Mouse (Mus musculus): Measurements from ENCODE around the gene Cd8a. TPM values are rescaled to one million over a fixed set of nuclear protein-coding genes. Genes with fewer than 3 reads are reported as not detected.

Cd8a gene
- 0.11 TPM for polyA plus RNA-seq (2017; shearing (Covaris generic))

GRCm38 (mm10) chr6:71373249-71373775, at the start of gene Cd8a:
TSS of gene Cd8a (plus strand) at chr6:71373427.

Other genes starting within 250 kb of the Cd8a start
- 1.8 TPM for gene Thnsl2, start 229.0 kb upstream of the Cd8a start, polyA plus RNA-seq (2017; shearing (Covaris generic))
- gene Fabp1, start 173.6 kb upstream of the Cd8a start, polyA plus RNA-seq (2017; shearing (Covaris generic)): not detected
- gene Krcc1, start 101.8 kb upstream of the Cd8a start, polyA plus RNA-seq (2017; shearing (Covaris generic)): 44.2 TPM
- not detected for gene Smyd1, start 51.2 kb upstream of the Cd8a start, polyA plus RNA-seq (2017; shearing (Covaris generic))
- gene Cd8b1, start 50.6 kb upstream of the Cd8a start, polyA plus RNA-seq (2017; shearing (Covaris generic)): 21.1 TPM
- 53.3 TPM for gene Rmnd5a, start 67.2 kb downstream of the Cd8a start, polyA plus RNA-seq (2017; shearing (Covaris generic))
- 106 TPM for gene Rnf103, start 120.5 kb downstream of the Cd8a start, polyA plus RNA-seq (2017; shearing (Covaris generic))
- 70.6 TPM for gene Chmp3, start 170.4 kb downstream of the Cd8a start, polyA plus RNA-seq (2017; shearing (Covaris generic))